Mouse (Mus musculus) limb, embryonic 12.5 days (tissue): Measurements from ENCODE around the gene Gm5150. TPM values are rescaled to one million over a fixed set of nuclear protein-coding genes. Genes with fewer than 3 reads are reported as not detected.

ENCODE experiments used
- microRNA-seq: library from miRNA; unstranded; fragments of <30 nt; microRNA quantifications from one replicate; pipeline ENCODE4, GENCODE M21; 2017
- polyA plus RNA-seq: library from polyadenylated mRNA; unstranded; fragments of >200 nt; fragmentation: Nextera tagmentation; extraction: Ambion mirVana; gene quantifications from 2 replicates; pipeline ENCODE4 v1.2.1, GENCODE M21; 2016

Gene Gm5150
- polyA plus RNA-seq, 1 experiment from 2014 or later: not detected

Small RNAs within 50 kb of the gene (microRNA-seq; reads per million reads assigned to microRNA genes)
- not detected for gene Gm24694

Other genes starting within 250 kb of the Gm5150 start
- not detected in 2 replicates for gene Sirpb1c, start 157.9 kb downstream of the Gm5150 start, polyA plus RNA-seq